9 mouse cellular contexts compared by ENCODE assay signal in genomic region chr13:70883891-70884890, GRCm38 (mm10). TPM values are rescaled to one million over a fixed set of nuclear protein-coding genes. Genes with fewer than 3 reads are reported as not detected.
A peak's percentile ranks its signal among the peaks of the same experiment; 100 is the strongest.
DNase-seq lines count a peak whose midpoint lies in the region; ATAC-seq and TF ChIP-seq lines count a peak whose summit lies in the region.
"Had no signal": no experiment of that assay in that cellular context is flagged by ENCODE, and none has a peak within 500 bp of the region (broad histone marks: within the 10 kb centered on the region; RNA-seq: fewer than 3 reads in every experiment).

No protein-coding gene starts in this region.

- H3K9ac ChIP-seq in hindbrain, embryonic 13.5 days: no peak overlapping the region
- H3K9ac ChIP-seq in hindbrain, embryonic 11.5 days (ENCODE audit: low read depth, low read length): no peak overlapping the region
- no peak overlapping the region for H3K9ac ChIP-seq in intestine, embryonic 15.5 days

- H3K4me1 ChIP-seq in hindbrain, embryonic 13.5 days (replicated peaks): peaks cover 13% of the 10 kb centered on the region
- no peaks in the 10 kb centered on the region for H3K4me1 ChIP-seq in hindbrain, embryonic 11.5 days (replicated peaks; ENCODE audit: control insufficient read depth, insufficient read depth, low read length)
- peaks cover 10% of the 10 kb centered on the region; the same call in 1 of the 2 replicates for H3K4me1 ChIP-seq in intestine, embryonic 15.5 days (replicated peaks)

- ATAC-seq in hindbrain, embryonic 13.5 days (ENCODE audit: low FRiP score): peak; percentile 92
- no peak for ATAC-seq in hindbrain, embryonic 11.5 days (ENCODE audit: low FRiP score)
- peak; percentile 84 for ATAC-seq in cerebellum, adult (ENCODE audit: insufficient number of reproducible peaks, low FRiP score, low TSS enrichment)
- ATAC-seq in intestine, embryonic 15.5 days: peak; percentile 81

- no peak overlapping the region for H3K4me3 ChIP-seq in hindbrain, embryonic 13.5 days
- H3K4me3 ChIP-seq in hindbrain, embryonic 11.5 days (ENCODE audit: low read depth, low read length): no peak overlapping the region
- peak overlapping the region; percentile 2; the same call in 1 of the 2 replicates for H3K4me3 ChIP-seq in gastrocnemius, adult 2 months
- H3K4me3 ChIP-seq in intestine, embryonic 15.5 days (replicated peaks): no peak overlapping the region

- H3K9me3 ChIP-seq in hindbrain, embryonic 13.5 days: no peaks in the 10 kb centered on the region
- no peaks in the 10 kb centered on the region for H3K9me3 ChIP-seq in hindbrain, embryonic 11.5 days (ENCODE audit: control insufficient read depth, low read length)
- no peaks in the 10 kb centered on the region for H3K9me3 ChIP-seq in intestine, embryonic 15.5 days

- 54% methylated on average over 12 of the region's 12 CpGs for WGBS in hindbrain, embryonic 13.5 days
- 78% methylated on average over 12 of the region's 12 CpGs for WGBS in hindbrain, embryonic 11.5 days
- 41% methylated on average over 12 of the region's 12 CpGs for WGBS in intestine, embryonic 15.5 days

- intact Hi-C loops in gastrocnemius, adult 2 months (cut with DNase I): no loop called here
- intact Hi-C loops in left cerebral cortex, postnatal 4 days (cut with DNase I): no loop called here

- no peaks in the 10 kb centered on the region for H3K36me3 ChIP-seq in hindbrain, embryonic 13.5 days
- H3K36me3 ChIP-seq in hindbrain, embryonic 11.5 days (ENCODE audit: control insufficient read depth, insufficient read depth, low read length): no peaks in the 10 kb centered on the region
- H3K36me3 ChIP-seq in intestine, embryonic 15.5 days: no peaks in the 10 kb centered on the region

- H3K4me2 ChIP-seq in hindbrain, embryonic 13.5 days: no peak overlapping the region
- H3K4me2 ChIP-seq in hindbrain, embryonic 11.5 days (replicated peaks; ENCODE audit: low read depth, low read length): no peak overlapping the region
- H3K4me2 ChIP-seq in intestine, embryonic 15.5 days (replicated peaks): no peak overlapping the region; the same call in 1 of the 2 replicates

- no peak for TF ChIP-seq CTCF in gastrocnemius, adult 2 months (IDR thresholded peaks at IDR 0.05)

- H3K27ac ChIP-seq in hindbrain, embryonic 13.5 days: peak overlapping the region; percentile 70
- H3K27ac ChIP-seq in hindbrain, embryonic 11.5 days (ENCODE audit: low read depth, low read length): no peak overlapping the region
- H3K27ac ChIP-seq in gastrocnemius, adult 2 months: no peak overlapping the region
- H3K27ac ChIP-seq in intestine, embryonic 15.5 days: no peak overlapping the region

- H3K27me3 ChIP-seq in hindbrain, embryonic 13.5 days: no peaks in the 10 kb centered on the region
- H3K27me3 ChIP-seq in hindbrain, embryonic 11.5 days (ENCODE audit: control insufficient read depth, insufficient read depth, low read length): no peaks in the 10 kb centered on the region
- H3K27me3 ChIP-seq in intestine, embryonic 15.5 days (replicated peaks): no peaks in the 10 kb centered on the region

- DNase-seq in hindbrain, embryonic 11.5 days (ENCODE audit: low spot score): no peak
- DNase-seq in gastrocnemius, adult 2 months: peak; percentile 70
- DNase-seq in left cerebral cortex, postnatal 4 days: peak; percentile 94
- DNase-seq in right cerebral cortex, postnatal 14 days: peak; percentile 84
- DNase-seq in urinary bladder, adult 18-20 months (ENCODE audit: low spot score in 2 of 2): no peak

RNA-seq across cellular contexts. Expression of gene Adamts16, which starts 42.6 kb away (rescaled TPM):
- polyA plus RNA-seq in hindbrain, embryonic 13.5 days (2015; fragmentation: Nextera tagmentation; extraction: Ambion mirVana): 2.3 and 2.6 TPM in 2 replicates
- polyA plus RNA-seq in hindbrain, embryonic 11.5 days (2014; fragmentation: Nextera tagmentation; extraction: Ambion mirVana): 1.1 TPM in 2 replicates
- total RNA-seq in gastrocnemius, adult 2 months (2021): under 1 TPM; 0.20 to 0.56 TPM
- 1.7 and 1.9 TPM in 2 replicates for polyA plus RNA-seq in intestine, embryonic 15.5 days (2015; fragmentation: Nextera tagmentation; extraction: Ambion mirVana)
- total RNA-seq in left cerebral cortex, postnatal 4 days (2021): 1 to 10 TPM; 5.2 TPM
- total RNA-seq: common myeloid progenitor, adult 5-6 weeks had no signal

Comparison
In these comparisons a context has a peak if more than half of its experiments do, and no peak if none do; other contexts are left out.
1. DNase-seq: peak in gastrocnemius, adult 2 months (single experiment), left cerebral cortex, postnatal 4 days (single experiment) and right cerebral cortex, postnatal 14 days (single experiment); none in hindbrain, embryonic 11.5 days (single experiment) and urinary bladder, adult 18-20 months (0 of 2).